Mouse (Mus musculus) olfactory bulb, adult 2 months (tissue): ENCODE data around the gene Metrn.

Source experiments
- CTCF ChIP-seq: fragments of 200-500 bp; IDR thresholded peaks from 2 replicates; pipeline ENCODE4 v1.5.1; 2012; ENCODE audit warnings: low read depth, mild to moderate bottlenecking, low read length, moderate library complexity; ENCODE audit not compliant: insufficient read depth
- POLR2A ChIP-seq: fragments of 200-500 bp; IDR thresholded peaks from 2 replicates; pipeline ENCODE4 v1.6.1; 2012; ENCODE audit warnings: mild to moderate bottlenecking, low read depth, low read length, moderate library complexity; ENCODE audit not compliant: insufficient read depth

GRCm38 (mm10) chr17:25823452-25823851 lies 26.5 kb upstream of the Metrn start, which contains the start of gene Wdr24:
- no peak for TF ChIP-seq POLR2A
- no peak for TF ChIP-seq CTCF
